Mouse (Mus musculus): ENCODE measurements around the gene Mfsd12.

Gene Mfsd12

GRCm38 (mm10) chr10:81403511-81403910 lies 46.2 kb downstream of the Mfsd12 start:
- DNase-seq, result no peak

- DNase-seq, result no peak
Observed at GRCm38 (mm10) chr10:81404082-81404481, 46.8 kb downstream of the Mfsd12 start.

GRCm38 (mm10) chr10:81404720-81405119 lies 47.4 kb downstream of the Mfsd12 start:
- no peak for DNase-seq

DNA sequence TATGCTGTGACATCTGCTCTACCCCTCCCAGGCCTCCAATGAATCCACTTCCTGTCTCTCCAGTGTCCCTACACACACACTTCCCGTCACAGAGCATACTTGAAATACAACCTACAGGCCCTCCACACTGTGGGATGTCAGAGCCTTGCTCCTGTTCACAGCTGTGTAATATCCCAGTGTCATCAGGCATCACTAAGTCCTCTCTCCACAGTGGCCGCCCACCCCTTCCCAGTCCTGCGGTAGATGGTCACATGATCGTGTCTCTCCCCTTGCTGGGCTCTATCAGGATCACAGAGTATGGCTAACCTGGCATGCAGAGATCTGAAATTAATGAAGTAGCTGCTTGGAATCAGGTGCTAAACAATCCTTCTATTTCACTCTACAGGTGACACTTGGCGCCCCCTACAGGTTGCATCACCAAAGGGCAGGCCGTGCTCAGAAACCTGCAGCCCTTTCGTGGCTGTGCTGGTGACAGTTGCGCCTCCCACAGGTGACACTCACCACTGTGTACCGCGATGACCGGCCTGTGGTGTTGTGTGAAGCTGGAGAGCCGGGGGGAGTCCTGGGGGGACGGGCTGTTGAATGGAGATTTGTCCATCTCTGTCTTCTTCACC lies 48.4 kb downstream of the Mfsd12 start:
- DNase-seq, result peak; percentile 74

DNA sequence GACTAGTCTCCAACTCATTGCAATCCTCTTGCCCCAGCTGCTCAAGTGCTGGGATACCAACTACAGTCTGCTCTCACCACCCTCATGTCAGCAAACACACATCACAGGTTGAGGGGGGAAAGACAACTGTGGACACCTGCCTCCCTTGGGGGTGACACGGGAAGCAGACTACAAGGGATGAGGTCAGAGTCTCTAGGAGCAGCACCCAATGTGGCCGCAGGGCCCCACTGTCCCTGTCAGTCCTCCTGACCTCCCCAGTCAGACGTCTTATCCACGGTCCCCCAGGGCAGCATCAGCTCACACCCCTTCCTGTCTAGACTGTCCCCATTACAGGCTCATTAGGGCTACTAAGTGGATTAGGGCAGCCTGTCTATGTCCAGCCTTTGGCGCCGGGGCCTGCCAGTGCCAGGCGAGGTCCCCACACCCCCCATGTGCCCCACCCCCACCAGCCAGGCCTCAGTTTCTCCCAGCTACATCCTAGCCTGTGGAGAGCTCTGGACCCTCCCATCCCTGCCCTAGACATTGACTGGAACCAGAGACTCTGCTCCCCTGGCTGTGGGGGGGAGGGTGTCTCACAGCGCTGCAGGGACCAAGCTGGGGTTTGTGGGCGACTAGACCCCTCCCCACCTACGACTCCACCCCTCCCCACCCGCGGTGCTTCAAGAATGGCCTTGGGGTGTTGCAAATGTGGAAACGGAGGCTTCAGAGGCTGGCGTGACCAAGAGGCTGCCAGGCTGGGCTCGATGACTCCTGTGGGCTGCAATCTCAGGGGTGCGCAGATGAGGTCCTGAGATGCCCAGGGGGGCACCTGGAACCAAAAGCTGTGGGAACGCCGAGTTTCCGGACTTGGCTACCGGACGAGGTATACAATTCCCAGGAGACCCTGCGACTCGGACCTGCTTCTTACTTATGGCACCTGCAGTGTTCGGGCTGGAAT lies 49.5 kb downstream of the Mfsd12 start:
- DNase-seq, result no peak

GRCm38 (mm10) chr10:81407539-81408423 lies 50.5 kb downstream of the Mfsd12 start:
- peak; percentile 26 for DNase-seq

DNA sequence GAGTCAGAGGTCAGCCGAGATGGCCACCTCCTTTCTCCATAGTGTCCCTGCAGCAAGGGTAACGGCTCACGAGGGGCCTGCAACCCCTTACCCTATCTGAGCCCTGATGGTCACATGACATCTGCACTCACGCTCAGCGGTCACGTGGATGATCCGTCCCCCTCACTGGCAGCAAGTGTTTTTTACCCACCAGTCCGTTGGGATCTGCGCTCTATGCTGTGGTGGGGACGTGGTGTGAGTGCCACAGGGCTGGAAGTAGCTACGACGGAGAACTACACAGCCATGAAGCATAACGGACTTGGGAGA lies 51.1 kb downstream of the Mfsd12 start:
- DNase-seq, result no peak

- DNase-seq, result peak; percentile 69
Observed at GRCm38 (mm10) chr10:81408871-81409291, 51.6 kb downstream of the Mfsd12 start.

GRCm38 (mm10) chr10:81409330-81409729 lies 52.0 kb downstream of the Mfsd12 start:
- DNase-seq, result no peak

GRCm38 (mm10) chr10:81410350-81410749 lies 53.1 kb downstream of the Mfsd12 start:
- DNase-seq, result no peak

DNA sequence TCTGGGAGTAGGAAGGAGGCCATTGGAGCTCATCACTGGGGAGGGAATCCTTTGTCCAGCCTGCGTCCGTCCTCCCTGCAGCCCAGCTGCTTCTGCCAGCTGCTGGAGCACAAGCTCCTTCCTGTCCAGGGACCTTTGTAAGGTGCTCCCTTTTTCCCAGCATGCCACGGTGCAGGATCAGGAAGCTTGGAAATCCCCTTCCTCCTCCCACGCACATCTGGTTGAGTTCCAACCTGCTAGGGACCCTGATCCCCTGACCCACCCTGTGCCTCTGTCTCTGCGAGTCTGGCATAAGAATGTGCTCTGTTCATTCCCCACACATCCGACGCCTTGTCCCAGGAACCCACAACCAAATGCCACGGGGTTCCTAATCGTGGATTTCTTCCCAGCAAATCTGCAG lies 53.7 kb downstream of the Mfsd12 start:
- no peak for DNase-seq

- no peak for DNase-seq
Observed at GRCm38 (mm10) chr10:81411471-81412400, 54.4 kb downstream of the Mfsd12 start.

DNA sequence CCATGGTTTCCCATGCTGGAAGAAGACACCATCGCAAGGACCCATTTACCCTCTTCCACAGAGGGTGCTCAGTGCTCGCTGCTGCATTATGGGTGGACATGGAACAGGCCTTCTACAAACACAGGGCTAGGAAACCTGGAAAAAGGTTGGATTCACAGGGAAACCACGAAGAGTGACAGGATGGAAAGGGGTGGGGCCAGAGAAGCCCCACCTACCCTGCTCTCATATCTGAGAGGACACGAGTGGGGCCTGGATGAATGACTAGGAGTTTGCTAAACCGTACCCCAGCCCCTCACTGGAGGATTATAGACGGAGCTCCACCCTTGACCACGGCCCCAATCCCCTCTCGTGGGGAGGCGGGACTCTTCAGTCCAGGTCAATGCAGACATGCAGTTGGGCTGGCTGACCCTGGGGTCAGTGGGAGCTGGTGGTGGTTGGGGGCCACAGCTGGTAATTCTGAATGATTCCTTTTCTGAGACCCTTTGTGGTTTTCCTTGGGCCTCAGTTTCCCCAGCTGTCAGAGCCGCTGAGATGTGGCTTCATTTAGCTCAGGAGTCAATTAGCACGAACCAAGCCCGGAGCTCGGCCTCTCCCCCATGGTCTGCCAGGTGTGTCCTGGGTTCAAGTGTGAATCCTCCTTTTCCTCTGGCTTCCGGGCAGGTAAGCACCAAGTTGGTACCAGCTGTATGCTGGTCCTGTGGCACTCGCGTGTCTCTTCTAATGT lies 55.5 kb downstream of the Mfsd12 start:
- DNase-seq, result no peak

DNA sequence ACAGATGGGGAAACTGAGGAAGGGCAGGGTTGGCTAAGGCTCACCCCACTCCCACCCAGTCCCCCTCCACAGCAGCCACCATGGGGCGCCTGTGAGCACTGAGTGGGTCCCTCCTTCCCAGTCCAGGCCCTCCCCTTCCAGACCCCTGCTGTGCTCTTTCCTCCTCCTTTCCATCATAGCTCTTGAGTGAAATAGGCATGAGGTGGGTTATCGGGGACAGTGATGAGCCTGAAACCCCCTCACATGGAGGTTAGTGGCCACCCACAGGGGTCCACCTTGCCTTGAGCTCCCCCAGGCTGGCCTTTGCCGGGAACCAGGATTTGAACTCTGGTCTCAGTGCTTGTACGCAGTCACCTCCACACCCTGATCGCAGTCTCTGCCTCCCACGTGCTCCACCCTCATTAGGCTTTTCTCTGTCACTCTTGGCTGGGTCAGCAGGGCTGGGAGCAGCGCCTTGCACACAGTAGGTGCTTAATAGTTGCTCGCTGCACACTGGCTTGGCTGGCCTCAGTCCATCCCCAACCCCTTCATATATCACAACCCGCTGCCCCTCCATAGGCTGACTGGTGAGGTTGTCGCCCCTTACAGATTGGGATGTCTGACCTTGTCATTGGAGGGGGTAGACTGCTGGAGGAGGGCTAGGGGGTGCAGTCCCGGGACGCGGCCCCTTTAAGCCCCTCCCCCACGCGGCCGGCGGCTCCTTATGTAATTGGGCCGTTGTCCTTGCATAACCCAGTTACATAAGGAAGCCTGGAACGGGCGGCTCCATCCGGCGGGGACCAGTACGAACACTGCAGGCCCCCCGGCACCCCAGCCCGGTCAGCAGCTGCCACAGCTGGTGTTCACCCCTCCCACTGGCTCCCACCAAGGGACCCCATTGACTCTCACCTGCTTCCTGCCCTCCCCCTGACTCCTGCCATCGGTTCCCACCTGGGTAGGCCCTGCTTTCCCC lies 56.3 kb downstream of the Mfsd12 start:
- no peak for DNase-seq

DNA sequence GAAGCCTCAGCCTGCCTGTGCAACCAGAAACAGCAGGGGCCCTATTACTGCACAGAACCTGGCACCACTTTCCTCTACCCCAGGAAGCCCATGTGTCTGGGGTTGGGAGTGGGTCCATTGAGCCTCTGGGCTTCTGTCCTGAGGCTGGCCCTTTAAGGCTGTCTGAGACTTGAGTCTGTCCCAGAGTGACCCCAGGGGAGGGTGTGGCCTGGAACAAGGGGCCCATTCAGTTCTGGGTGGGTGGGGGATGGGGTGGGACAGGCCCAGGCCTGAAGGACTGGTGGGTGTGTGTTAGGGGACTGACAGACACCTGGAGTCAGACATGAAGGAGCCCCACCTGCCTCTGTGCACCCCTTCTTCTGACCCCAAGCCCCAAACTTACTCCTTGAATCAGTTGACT lies 57.4 kb downstream of the Mfsd12 start:
- DNase-seq, result no peak

DNA sequence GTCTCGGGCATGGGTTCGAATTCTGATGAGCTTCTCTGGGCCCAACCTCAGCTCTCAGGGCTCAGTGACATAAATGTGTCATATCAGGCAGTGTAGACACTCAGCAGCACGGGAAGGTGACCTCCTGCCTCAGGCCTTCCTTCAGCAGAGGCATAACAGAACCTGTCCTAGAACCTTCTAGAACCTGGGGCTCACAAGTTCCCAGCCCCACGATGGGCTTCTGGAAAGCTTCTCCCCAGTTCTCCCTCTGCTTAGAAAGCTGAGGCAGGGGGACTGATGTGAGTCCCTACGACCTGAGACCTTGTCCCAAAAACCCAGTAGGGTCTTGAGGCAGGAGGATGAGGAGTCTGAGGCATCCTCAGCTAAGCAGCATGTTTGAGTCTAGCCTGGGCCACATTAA lies 57.9 kb downstream of the Mfsd12 start:
- no peak for DNase-seq

All from thymus, postnatal 25 days (tissue).